Mouse (Mus musculus) ES-E14 (cell line): ENCODE measurements around the gene Hist1h3f. TPM values are rescaled to one million over a fixed set of nuclear protein-coding genes. Genes with fewer than 3 reads are reported as not detected.
"Not testable (repeated sequence)": the region's sequence is repeated elsewhere in the genome, so short reads cannot be mapped to it uniquely, and the experiment has no call there.

ENCODE experiments used
- DNase-seq: peaks from one replicate; pipeline ENCODE4 v3.0.0-alpha.2; 2013; ENCODE audit warnings: low read depth, low spot score
- H3K27ac ChIP-seq: 2 replicates; pipeline ENCODE4 v1.5.1; 2012; ENCODE audit warnings: low read depth, mild to moderate bottlenecking, low read length, moderate library complexity, mixed read lengths; ENCODE audit not compliant: poor library complexity, insufficient read depth, severe bottlenecking
- H3K36me3 ChIP-seq: 2 replicates; pipeline ENCODE4 v1.6.1; 2012; ENCODE audit warnings: mild to moderate bottlenecking, low read length, moderate library complexity, mixed read lengths; ENCODE audit not compliant: control insufficient read depth, poor library complexity, insufficient read depth, severe bottlenecking
- H3K4me1 ChIP-seq, 2 experiments: fragments of 150-350 bp in 1 of 2; sonication (generic) in 1 of 2; 2 replicates each; pipeline ENCODE4 v1.6.1; 2012; ENCODE audit warnings: low read length in 2 of 2, mild to moderate bottlenecking in 1 of 2, mixed read lengths in 1 of 2; ENCODE audit not compliant: control insufficient read depth in 2 of 2, insufficient read depth in 2 of 2, poor library complexity in 1 of 2
- H3K4me3 ChIP-seq, 2 experiments: fragments of 150-350 bp in 1 of 2; sonication (generic) in 1 of 2; 2 replicates each; pipeline ENCODE4 v1.5.1; 2012; ENCODE audit warnings: low read length in 2 of 2, low read depth in 1 of 2, mild to moderate bottlenecking in 1 of 2, mixed read lengths in 1 of 2; ENCODE audit not compliant: insufficient read depth in 1 of 2, poor library complexity in 1 of 2, severe bottlenecking in 1 of 2
- H3K9ac ChIP-seq: 2 replicates; pipeline ENCODE4 v1.6.1; 2012; ENCODE audit warnings: low read depth, mild to moderate bottlenecking, low read length, mixed read lengths; ENCODE audit not compliant: poor library complexity, insufficient read depth, severe bottlenecking
- H3K9me3 ChIP-seq: fragments of 150-350 bp; sonication (generic); 2 replicates; pipeline ENCODE4 v1.6.1; 2012; ENCODE audit warnings: low read depth, mild to moderate bottlenecking, low read length; ENCODE audit not compliant: control insufficient read depth, insufficient read depth
- CHD2 ChIP-seq: IDR thresholded peaks from 2 replicates; pipeline ENCODE4 v1.6.1; 2014; ENCODE audit warnings: mild to moderate bottlenecking, low read depth, low read length, inconsistent platforms
- HCFC1 ChIP-seq: IDR thresholded peaks from 2 replicates; pipeline ENCODE4 v1.6.1; 2012; ENCODE audit warnings: low read length, inconsistent platforms, borderline replicate concordance; ENCODE audit not compliant: insufficient read depth
- MAFK ChIP-seq: IDR thresholded peaks from 2 replicates; pipeline ENCODE4 v1.6.1; 2014; ENCODE audit warnings: mild to moderate bottlenecking, low read depth, low read length, inconsistent platforms; ENCODE audit not compliant: insufficient read depth
- ZC3H11A ChIP-seq: IDR thresholded peaks from 2 replicates; pipeline ENCODE4 v1.6.1; 2012; ENCODE audit warnings: low read depth, mild to moderate bottlenecking, inconsistent platforms, low read length, borderline replicate concordance
- ZNF384 ChIP-seq: IDR thresholded peaks from 2 replicates; pipeline ENCODE4 v1.6.1; 2012; ENCODE audit warnings: low read depth, low read length, inconsistent platforms
- in situ Hi-C, 2 experiments: fragments of 600-800 bp; cut with MboI; formaldehyde crosslinking; loops; one replicate each; pipeline ENCODE4 v1.15.1; 2025; ENCODE audit warnings: low sequenced_read_pairs in 2 of 2, inconsistent platforms in 1 of 2; ENCODE audit not compliant: unreplicated experiment in 2 of 2
- total RNA-seq: library from RNA; depleted of rRNA; stranded (reverse); fragments of 300-350 nt; gene quantifications from 2 replicates; pipeline ENCODE4 v1.2.3, GENCODE M21; 2012

The Hist1h3f gene
- total RNA-seq, 1 experiment = 289 TPM

DNA sequence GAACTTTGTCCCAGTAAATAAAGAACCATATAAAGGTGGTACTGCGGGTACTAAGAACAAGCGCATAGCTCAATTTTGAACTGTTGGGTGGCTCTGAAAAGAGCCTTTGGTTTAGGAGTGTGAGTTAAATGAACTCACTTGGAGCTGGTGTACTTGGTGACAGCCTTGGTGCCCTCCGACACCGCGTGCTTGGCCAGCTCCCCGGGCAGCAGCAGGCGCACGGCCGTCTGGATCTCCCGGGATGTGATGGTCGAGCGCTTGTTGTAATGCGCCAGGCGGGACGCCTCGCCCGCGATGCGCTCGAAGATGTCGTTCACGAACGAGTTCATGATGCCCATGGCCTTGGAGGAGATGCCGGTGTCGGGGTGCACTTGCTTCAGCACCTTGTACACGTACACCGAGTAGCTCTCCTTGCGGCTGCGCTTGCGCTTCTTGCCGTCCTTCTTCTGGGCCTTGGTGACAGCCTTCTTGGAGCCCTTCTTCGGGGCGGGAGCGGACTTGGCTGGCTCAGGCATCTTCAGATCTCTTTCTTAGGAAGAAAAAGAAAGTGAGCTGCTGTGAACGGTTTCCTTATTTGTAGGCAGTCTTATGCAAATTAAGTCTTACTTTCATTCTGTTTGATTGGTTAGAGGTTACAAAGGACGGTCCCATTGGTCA lies 41.7 kb downstream of the Hist1h3f start:
- peak; percentile 87 for DNase-seq
- Histone ChIP-seq H3K4me3 (peak overlapping the region; percentile 55 to 57), H3K27ac (peak overlapping the region; percentile 95), H3K9ac (peak overlapping the region; percentile 82)
- H3K9me3 ChIP-seq, in situ Hi-C loops, H3K36me3 ChIP-seq, H3K4me1 ChIP-seq: not testable (repeated sequence)
- peak; percentile 91 for TF ChIP-seq CHD2
- TF ChIP-seq HCFC1 = peak; percentile 45; the same call in 1 of the 2 replicates

DNA sequence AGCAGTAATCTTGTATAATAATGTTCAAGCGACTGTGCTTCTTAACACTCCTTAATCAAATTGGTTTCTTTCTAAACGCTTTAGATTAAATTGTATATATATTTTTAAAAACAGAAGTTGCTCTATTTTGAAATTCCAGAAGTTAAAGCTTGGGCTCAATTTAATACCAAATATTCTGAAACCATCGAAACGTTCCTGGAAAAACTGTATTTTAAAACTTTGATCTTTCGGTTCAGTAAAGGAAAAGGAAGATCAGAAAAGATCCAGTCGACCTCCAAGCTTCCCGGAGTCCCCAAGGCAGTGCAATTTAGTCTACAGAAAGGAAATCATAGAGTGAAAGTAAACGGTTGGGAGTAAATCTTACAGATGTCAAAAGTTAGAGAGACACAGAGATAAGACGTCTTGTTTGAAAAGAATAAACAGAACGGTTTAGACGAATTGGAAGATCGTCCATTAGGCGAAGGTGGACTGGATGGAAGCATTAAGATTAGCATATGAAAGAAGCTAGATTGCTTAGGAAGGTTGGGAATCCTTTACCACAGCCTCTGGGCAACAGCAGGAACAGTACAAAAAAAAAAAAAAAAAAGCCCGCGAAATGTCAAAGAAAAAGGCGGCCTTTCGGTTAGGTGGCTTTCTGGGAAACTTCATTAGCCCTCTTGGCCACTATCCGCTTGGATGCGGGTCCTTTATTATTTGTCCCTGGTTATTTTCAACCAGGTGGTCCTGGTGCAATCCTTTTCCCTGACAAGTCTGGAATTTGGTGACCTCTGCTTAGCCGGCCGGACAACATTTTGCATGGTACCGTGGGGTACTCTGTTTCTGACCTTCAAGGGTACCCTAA lies 42.5 kb downstream of the Hist1h3f start:
- Histone ChIP-seq H3K9me3 (no peaks in the 10 kb centered on the region), H3K4me3 (peak overlapping the region; percentile 55 to 65), H3K4me1 (peaks cover 0 to 10% of the 10 kb centered on the region in 2 experiments; a peak in 2 of 4 replicates), H3K36me3 (no peaks in the 10 kb centered on the region), H3K9ac (peak overlapping the region; percentile 93), H3K27ac (peak overlapping the region; percentile 99)
- in situ Hi-C loops = no loop called here
- TF ChIP-seq ZNF384 (peak; percentile 99), HCFC1 (no peak)
- no peak for DNase-seq

DNA sequence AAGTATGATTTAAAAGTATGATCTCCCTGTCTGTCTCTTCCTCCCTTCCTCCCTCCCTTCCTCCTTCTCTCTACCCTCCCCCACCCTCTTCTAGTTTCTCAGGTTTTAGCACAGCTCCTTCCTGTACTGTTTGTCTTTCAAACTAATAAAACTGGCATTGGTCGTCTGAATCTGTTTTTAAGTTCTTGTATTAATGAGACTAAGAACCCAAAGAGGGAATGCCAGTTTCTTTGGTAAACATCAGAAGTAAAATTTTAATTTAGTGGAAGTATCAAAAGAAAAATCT lies 43.0 kb downstream of the Hist1h3f start:
- no peak for TF ChIP-seq HCFC1
- no peak for TF ChIP-seq ZNF384
- TF ChIP-seq ZC3H11A = no peak
- no peak for TF ChIP-seq CHD2
- TF ChIP-seq MAFK = no peak
- Histone ChIP-seq H3K27ac (peak overlapping the region; percentile 99; the same call in 1 of the 2 replicates), H3K36me3 (no peaks in the 10 kb centered on the region), H3K4me1 (peaks cover 0 to 10% of the 10 kb centered on the region in 2 experiments; a peak in 2 of 4 replicates), H3K9ac (peak overlapping the region; percentile 93), H3K4me3 (peak overlapping the region; percentile 55 to 65), H3K9me3 (no peaks in the 10 kb centered on the region)
- in situ Hi-C loops = no loop called here
- no peak for DNase-seq

DNA sequence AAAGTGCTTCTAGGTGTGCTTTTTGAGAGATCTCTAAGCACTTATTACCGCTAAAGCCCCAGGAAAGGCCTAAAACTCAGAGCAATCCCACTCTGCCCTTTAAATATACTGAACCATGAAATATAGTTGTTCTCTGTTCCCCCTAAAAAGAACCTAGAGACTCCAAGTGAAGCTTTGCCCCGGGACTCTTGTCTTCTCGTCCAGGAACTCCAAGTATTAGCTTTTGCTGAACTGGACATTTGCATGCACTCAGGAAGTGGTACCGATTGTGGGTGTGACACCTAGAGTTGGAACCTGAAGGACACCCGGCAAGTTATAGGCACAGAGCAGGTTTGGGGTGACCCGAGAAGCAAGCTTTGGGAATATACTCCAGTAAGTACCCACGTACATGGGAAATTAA lies 47.4 kb downstream of the Hist1h3f start:
- TF ChIP-seq MAFK (no peak), ZNF384 (no peak), CHD2 (no peak), HCFC1 (no peak), ZC3H11A (no peak)
- no peak overlapping the region for H3K4me3 ChIP-seq
- no peak overlapping the region for H3K9ac ChIP-seq
- DNase-seq = no peak
- in situ Hi-C loops = no loop called here
- no peaks in the 10 kb centered on the region for H3K9me3 ChIP-seq
- H3K27ac ChIP-seq = no peak overlapping the region
- no peaks in the 10 kb centered on the region for H3K36me3 ChIP-seq
- H3K4me1 ChIP-seq = peaks cover 6 to 14% of the 10 kb centered on the region in 2 experiments

DNA sequence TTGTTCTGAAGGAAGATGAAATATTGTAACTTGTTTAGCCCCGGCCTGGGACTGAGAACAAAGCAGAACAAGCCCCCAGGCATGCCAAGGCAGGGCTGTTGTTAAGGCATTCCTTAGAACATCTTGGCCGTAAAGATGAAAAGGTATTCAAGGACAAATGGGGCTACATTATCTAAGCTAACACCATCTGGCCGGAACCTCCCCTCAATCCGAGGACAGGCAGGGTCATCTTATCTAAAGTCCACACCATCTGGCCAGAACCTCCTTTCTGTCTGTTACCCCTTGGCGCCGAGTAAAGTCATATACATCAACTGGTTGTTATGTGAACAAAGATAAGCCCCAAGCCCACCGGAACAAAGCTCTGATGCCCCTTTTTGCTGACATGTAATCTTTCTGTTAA lies 48.0 kb downstream of the Hist1h3f start:
- H3K4me1 ChIP-seq = peaks cover 7 to 14% of the 10 kb centered on the region in 2 experiments
- H3K27ac ChIP-seq, H3K4me3 ChIP-seq, H3K36me3 ChIP-seq, H3K9me3 ChIP-seq, H3K9ac ChIP-seq, in situ Hi-C loops, DNase-seq: not testable (repeated sequence)
